Mouse (Mus musculus) thymus, adult 2 months (tissue): ENCODE measurements around the gene Mapkapk3. TPM values are rescaled to one million over a fixed set of nuclear protein-coding genes. Genes with fewer than 3 reads are reported as not detected.

Source experiments
- DNase-seq: peaks from one replicate; pipeline ENCODE4 v3.0.0; 2021
- H3K27ac ChIP-seq: fragments of 200-500 bp; 2 replicates; pipeline ENCODE4 v1.5.1; 2012; ENCODE audit warnings: low read length, control low read depth; ENCODE audit not compliant: control insufficient read depth, insufficient read depth
- H3K27me3 ChIP-seq: fragments of 200-500 bp; 2 replicates; pipeline ENCODE4 v1.6.1; 2012; ENCODE audit warnings: mild to moderate bottlenecking, low read length, moderate library complexity, mixed read lengths; ENCODE audit not compliant: control insufficient read depth, insufficient read depth
- H3K36me3 ChIP-seq: fragments of 200-500 bp; 2 replicates; pipeline ENCODE4 v1.6.1; 2012; ENCODE audit warnings: mild to moderate bottlenecking, low read length, moderate library complexity; ENCODE audit not compliant: control insufficient read depth, insufficient read depth
- H3K4me1 ChIP-seq: fragments of 200-500 bp; replicated peaks from 2 replicates; pipeline ENCODE4 v1.6.1; 2012; ENCODE audit warnings: low read length; ENCODE audit not compliant: control insufficient read depth, insufficient read depth
- H3K4me3 ChIP-seq: fragments of 200-500 bp; 2 replicates; pipeline ENCODE4 v1.5.1; 2012; ENCODE audit warnings: mild to moderate bottlenecking, low read length, control low read depth, moderate library complexity; ENCODE audit not compliant: control insufficient read depth, insufficient read depth
- CTCF ChIP-seq: fragments of 200-500 bp; IDR thresholded peaks from 2 replicates; pipeline ENCODE4 v1.5.1; 2012; ENCODE audit warnings: mild to moderate bottlenecking, control low read depth, low read length, moderate library complexity, borderline replicate concordance; ENCODE audit not compliant: control insufficient read depth, poor library complexity, insufficient read depth; ENCODE audit errors: extremely low read depth
- POLR2A ChIP-seq: fragments of 200-500 bp; IDR thresholded peaks from 2 replicates; pipeline ENCODE4 v1.6.1; 2012; ENCODE audit warnings: mild to moderate bottlenecking, low read length, control low read depth, moderate library complexity; ENCODE audit not compliant: control insufficient read depth, poor library complexity, insufficient read depth; ENCODE audit errors: extremely low read depth
- WGBS: fragments of 180-500 bp; shearing (Covaris S2); methylation state at CpG from one replicate; pipeline ENCODE4 v1.1.7; 2018; 5-methylcytosine and 5-hydroxymethylcytosine counted together
- polyA plus RNA-seq: library from polyadenylated mRNA; depleted of rRNA; stranded (reverse); fragments of >200 nt; gene quantifications from 2 replicates; pipeline ENCODE4 v1.2.3, GENCODE M21; 2012

The Mapkapk3 gene
- polyA plus RNA-seq, 1 experiment, result 43.6 TPM

- no peak overlapping the region for H3K4me3 ChIP-seq
- WGBS, result 17% methylated on average over 3 of the region's 3 CpGs
- H3K27ac ChIP-seq, result no peak overlapping the region
- no peaks in the 10 kb centered on the region for H3K27me3 ChIP-seq
- peak; percentile 35 for DNase-seq
- no peak for TF ChIP-seq POLR2A
- TF ChIP-seq CTCF, result no peak
- H3K4me1 ChIP-seq, result peaks cover 46% of the 10 kb centered on the region
- no peaks in the 10 kb centered on the region for H3K36me3 ChIP-seq
These were observed 4.7 kb downstream of the Mapkapk3 start for GRCm38 (mm10) chr9:107285009-107285408.

- H3K4me1 ChIP-seq, result peaks cover 49% of the 10 kb centered on the region
- H3K27me3 ChIP-seq, result no peaks in the 10 kb centered on the region
- DNase-seq, result no peak
- H3K27ac ChIP-seq, result no peak overlapping the region
- TF ChIP-seq CTCF, result no peak
- no peak for TF ChIP-seq POLR2A
- no peaks in the 10 kb centered on the region for H3K36me3 ChIP-seq
- WGBS, result 85% methylated on average over 9 of the region's 9 CpGs
- no peak overlapping the region for H3K4me3 ChIP-seq
These were observed 6.7 kb downstream of the Mapkapk3 start for GRCm38 (mm10) chr9:107282951-107283350.

GRCm38 (mm10) chr9:107281241-107281987 is 8.3 kb downstream of the Mapkapk3 start:
- Histone ChIP-seq H3K27me3 (no peaks in the 10 kb centered on the region), H3K36me3 (no peaks in the 10 kb centered on the region), H3K4me1 (peaks cover 42% of the 10 kb centered on the region), H3K27ac (no peak overlapping the region), H3K4me3 (no peak overlapping the region)
- TF ChIP-seq CTCF, result no peak
- 86% methylated on average over 5 of the region's 5 CpGs for WGBS
- no peak for DNase-seq

GRCm38 (mm10) chr9:107280322-107281027 is 9.2 kb downstream of the Mapkapk3 start:
- TF ChIP-seq CTCF (no peak), POLR2A (no peak)
- Histone ChIP-seq H3K27ac (peak overlapping the region; percentile 45), H3K36me3 (no peaks in the 10 kb centered on the region), H3K4me3 (peak overlapping the region; percentile 24), H3K4me1 (peaks cover 38% of the 10 kb centered on the region), H3K27me3 (no peaks in the 10 kb centered on the region)
- peak; percentile 25 for DNase-seq
- 3% methylated on average over 13 of the region's 13 CpGs for WGBS

GRCm38 (mm10) chr9:107279378-107280321 is 10.0 kb downstream of the Mapkapk3 start:
- 32% methylated on average over 16 of the region's 16 CpGs for WGBS
- TF ChIP-seq POLR2A, result no peak
- no peak for TF ChIP-seq CTCF
- no peaks in the 10 kb centered on the region for H3K27me3 ChIP-seq
- H3K4me1 ChIP-seq, result peaks cover 31% of the 10 kb centered on the region
- peak; percentile 21 for DNase-seq
- H3K4me3 ChIP-seq, result peak overlapping the region; percentile 24
- H3K27ac ChIP-seq, result peak overlapping the region; percentile 45
- H3K36me3 ChIP-seq, result no peaks in the 10 kb centered on the region
